Comparison of ENCODE assay signal across 8 mouse cellular contexts in genomic region chr16:87454419-87455179, GRCm38 (mm10). TPM values are rescaled to one million over a fixed set of nuclear protein-coding genes. Genes with fewer than 3 reads are reported as not detected.
A peak's percentile ranks its signal among the peaks of the same experiment; 100 is the strongest.
DNase-seq lines count a peak whose midpoint lies in the region; ATAC-seq lines count a peak whose summit lies in the region.

Usp16 (plus strand) TSS chr16:87454703.

- H3K27me3 ChIP-seq in forebrain, embryonic 11.5 days (ENCODE audit: control insufficient read depth, insufficient read depth, low read length), result no peaks in the 10 kb centered on the region; the same call in 1 of the 2 replicates
- H3K27me3 ChIP-seq in heart, embryonic 16.5 days (ENCODE audit: control insufficient read depth, insufficient read depth, low read length), result no peaks in the 10 kb centered on the region
- no peaks in the 10 kb centered on the region for H3K27me3 ChIP-seq in liver, embryonic 15.5 days
- H3K27me3 ChIP-seq in neural tube, embryonic 12.5 days (replicated peaks), result no peaks in the 10 kb centered on the region

- peak; percentile 86 to 90 for DNase-seq in CD8-positive naive resting alpha-beta T cell, adult 2 months (ENCODE audit: low read depth in 2 of 2, low spot score in 2 of 2)
- peak; percentile 86 for DNase-seq in c-Kit-positive CD71-positive TER-119-negative erythroid progenitor cells, embryonic 14.5 days (ENCODE audit: low read depth)
- DNase-seq in forebrain, embryonic 11.5 days (ENCODE audit: low spot score), result peak; percentile 91
- DNase-seq in kidney, postnatal 36 days, result peak; percentile 93 to 95
- DNase-seq in telencephalon, adult 2 months (ENCODE audit: low read depth, low spot score), result peak; percentile 92

- peak within 1 kb of the TSS; percentile 88 for H3K4me3 ChIP-seq in forebrain, embryonic 11.5 days (ENCODE audit: low read depth, low read length)
- peak within 1 kb of the TSS; percentile 69 for H3K4me3 ChIP-seq in heart, embryonic 16.5 days (ENCODE audit: low read length)
- H3K4me3 ChIP-seq in liver, embryonic 15.5 days (replicated peaks), result peak within 1 kb of the TSS; percentile 89
- peak within 1 kb of the TSS; percentile 97 for H3K4me3 ChIP-seq in neural tube, embryonic 12.5 days

- H3K4me1 ChIP-seq in forebrain, embryonic 11.5 days (replicated peaks; ENCODE audit: control insufficient read depth, insufficient read depth, low read length), result peaks cover 4% of the 10 kb centered on the region; the same call in 1 of the 2 replicates
- peaks cover 12% of the 10 kb centered on the region for H3K4me1 ChIP-seq in heart, embryonic 16.5 days (ENCODE audit: control insufficient read depth, insufficient read depth, low read length)
- peaks cover 26% of the 10 kb centered on the region for H3K4me1 ChIP-seq in liver, embryonic 15.5 days (replicated peaks)
- peaks cover 12% of the 10 kb centered on the region for H3K4me1 ChIP-seq in neural tube, embryonic 12.5 days

- peak within 1 kb of the TSS; percentile 31; the same call in 1 of the 2 replicates for H3K27ac ChIP-seq in forebrain, embryonic 11.5 days (ENCODE audit: low read depth, low read length)
- H3K27ac ChIP-seq in heart, embryonic 16.5 days (ENCODE audit: low read length), result peak within 1 kb of the TSS; percentile 84
- peak within 1 kb of the TSS; percentile 78 for H3K27ac ChIP-seq in liver, embryonic 15.5 days (replicated peaks)
- H3K27ac ChIP-seq in neural tube, embryonic 12.5 days, result peak within 1 kb of the TSS; percentile 53; the same call in 1 of the 2 replicates

- ATAC-seq in forebrain, embryonic 11.5 days (replicated peaks; ENCODE audit: low FRiP score), result peak; percentile 98
- ATAC-seq in heart, embryonic 16.5 days (replicated peaks; ENCODE audit: extremely low read depth, insufficient read depth, low FRiP score), result peak; percentile 96
- ATAC-seq in liver, embryonic 15.5 days (ENCODE audit: insufficient read depth), result peak; percentile 96
- peak; percentile 98 for ATAC-seq in neural tube, embryonic 12.5 days (ENCODE audit: low FRiP score, low read depth)

- no peaks in the 10 kb centered on the region for H3K9me3 ChIP-seq in forebrain, embryonic 11.5 days (ENCODE audit: control insufficient read depth, low read length)
- no peaks in the 10 kb centered on the region for H3K9me3 ChIP-seq in heart, embryonic 16.5 days (replicated peaks; ENCODE audit: control insufficient read depth, low read length)
- H3K9me3 ChIP-seq in liver, embryonic 15.5 days (replicated peaks), result no peaks in the 10 kb centered on the region
- no peaks in the 10 kb centered on the region for H3K9me3 ChIP-seq in neural tube, embryonic 12.5 days

- no peaks in the 10 kb centered on the region for H3K36me3 ChIP-seq in forebrain, embryonic 11.5 days (ENCODE audit: control insufficient read depth, insufficient read depth, low read length)
- 0 out of 2 replicates have a peak, but pooled peaks cover 2% of the 10 kb centered on the region for H3K36me3 ChIP-seq in heart, embryonic 16.5 days (ENCODE audit: control insufficient read depth, insufficient read depth)
- H3K36me3 ChIP-seq in liver, embryonic 15.5 days (replicated peaks), result peaks cover 12% of the 10 kb centered on the region; the same call in 1 of the 2 replicates
- peaks cover 2% of the 10 kb centered on the region; the same call in 1 of the 2 replicates for H3K36me3 ChIP-seq in neural tube, embryonic 12.5 days

- H3K4me2 ChIP-seq in forebrain, embryonic 11.5 days (ENCODE audit: low read depth, low read length, severe bottlenecking), result peak within 1 kb of the TSS; percentile 83
- peak within 1 kb of the TSS; percentile 87 for H3K4me2 ChIP-seq in heart, embryonic 16.5 days (ENCODE audit: low read depth, low read length)
- peak within 1 kb of the TSS; percentile 81 for H3K4me2 ChIP-seq in liver, embryonic 15.5 days
- peak within 1 kb of the TSS; percentile 92 for H3K4me2 ChIP-seq in neural tube, embryonic 12.5 days (replicated peaks)

- peak within 1 kb of the TSS; percentile 82 for H3K9ac ChIP-seq in forebrain, embryonic 11.5 days (ENCODE audit: low read length)
- H3K9ac ChIP-seq in heart, embryonic 16.5 days (ENCODE audit: low read length), result peak within 1 kb of the TSS; percentile 78
- H3K9ac ChIP-seq in liver, embryonic 15.5 days, result peak within 1 kb of the TSS; percentile 87
- peak within 1 kb of the TSS; percentile 88 for H3K9ac ChIP-seq in neural tube, embryonic 12.5 days

- 8% methylated on average over 45 of the region's 45 CpGs for WGBS in forebrain, embryonic 11.5 days
- WGBS in heart, embryonic 16.5 days, result 8% methylated on average over 44 of the region's 45 CpGs
- 14% methylated on average over 45 of the region's 45 CpGs for WGBS in liver, embryonic 15.5 days (ENCODE audit: insufficient replicate concordance)
- 8% methylated on average over 45 of the region's 45 CpGs for WGBS in neural tube, embryonic 12.5 days

RNA-seq across cellular contexts. Expression of gene Usp16, which starts in this region (rescaled TPM):
- 43.8 and 45.7 TPM in 2 replicates for polyA plus RNA-seq in forebrain, embryonic 11.5 days (2014; fragmentation: Nextera tagmentation; extraction: Ambion mirVana)
- 32.9 and 41.5 TPM in 2 replicates for polyA plus RNA-seq in heart, embryonic 16.5 days (2015; fragmentation: Nextera tagmentation; extraction: Ambion mirVana)
- 15.3 and 16.6 TPM in 2 replicates for polyA plus RNA-seq in liver, embryonic 15.5 days (2015; fragmentation: Nextera tagmentation; extraction: Ambion mirVana)
- 46.3 and 48.7 TPM in 2 replicates for polyA plus RNA-seq in neural tube, embryonic 12.5 days (2016; fragmentation: Nextera tagmentation; extraction: Ambion mirVana)

Comparison
In these comparisons a context has a peak if more than half of its experiments do, and no peak if none do; other contexts are left out.
1. Peak in every context shown above with its lines: DNase-seq, ATAC-seq, H3K4me3 ChIP-seq and H3K27ac ChIP-seq.
2. H3K27ac ChIP-seq: peak in every context shown above with its lines; median percentile 84 in heart, embryonic 16.5 days; 78 in liver, embryonic 15.5 days; 53 in neural tube, embryonic 12.5 days; 31 in forebrain, embryonic 11.5 days.